Mouse (Mus musculus) B cell, adult 62 days (primary cell): ENCODE measurements around the gene Gm43552. TPM values are rescaled to one million over a fixed set of nuclear protein-coding genes. Genes with fewer than 3 reads are reported as not detected.

Source experiments
- total RNA-seq: library from RNA; stranded (reverse); gene quantifications from 4 replicates; pipeline ENCODE4 v1.2.4, GENCODE M21; 2023

Gm43552 gene
- total RNA-seq: 8.2 TPM in 1 of 4 replicates, not detected in the others

DNA sequence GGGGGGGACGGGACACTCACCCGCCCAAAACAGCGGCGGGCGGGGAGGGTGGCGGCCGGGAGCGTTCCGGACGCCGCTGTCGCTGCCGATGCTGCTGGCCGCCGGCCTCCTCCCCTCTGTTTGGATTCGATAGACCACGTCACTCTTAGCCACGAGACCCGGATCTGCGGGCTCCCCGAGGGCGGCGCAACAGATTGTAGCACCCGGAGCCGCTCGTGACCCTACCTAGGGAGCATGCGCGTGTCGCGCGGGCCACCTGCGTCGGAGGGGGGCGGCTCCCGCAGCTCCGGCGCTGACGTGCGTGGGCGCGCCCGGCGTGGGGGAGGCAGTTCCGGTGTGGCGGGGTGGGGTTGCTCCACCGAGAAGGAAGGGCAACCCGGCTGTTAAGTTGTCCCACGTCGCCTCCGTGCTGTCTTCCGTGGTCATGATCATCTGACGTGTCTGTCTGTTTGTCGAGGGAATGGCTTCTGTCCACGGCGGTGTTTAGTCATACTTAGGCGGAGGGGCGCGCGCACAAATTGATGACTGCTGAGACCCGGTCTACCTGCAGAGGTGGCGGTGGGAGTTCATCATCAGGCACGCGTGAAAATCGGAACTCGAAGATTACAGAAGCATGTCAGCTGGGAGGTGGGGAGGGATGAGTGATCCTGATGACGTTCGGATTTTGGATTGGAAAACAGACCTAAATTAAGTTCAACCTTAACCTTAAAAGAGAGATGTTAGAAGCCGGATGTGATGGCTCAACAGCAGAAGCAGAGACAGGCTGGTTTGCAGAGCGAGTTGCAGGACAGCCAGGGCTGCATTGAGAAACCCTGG is at the start of gene Gm43552:
Gene Gm43552 (minus strand): TSS at position 118 of the 816 bp plus-strand sequence.

GRCm38 (mm10) chr5:65536751-65537419 is 44.3 kb upstream of the Gm43552 start, which contains the start of the genes Smim14 and Ube2k:
TSS of gene Smim14 (minus strand) at chr5:65537184.
TSS of gene Ube2k (plus strand) at chr5:65537233.

DNA sequence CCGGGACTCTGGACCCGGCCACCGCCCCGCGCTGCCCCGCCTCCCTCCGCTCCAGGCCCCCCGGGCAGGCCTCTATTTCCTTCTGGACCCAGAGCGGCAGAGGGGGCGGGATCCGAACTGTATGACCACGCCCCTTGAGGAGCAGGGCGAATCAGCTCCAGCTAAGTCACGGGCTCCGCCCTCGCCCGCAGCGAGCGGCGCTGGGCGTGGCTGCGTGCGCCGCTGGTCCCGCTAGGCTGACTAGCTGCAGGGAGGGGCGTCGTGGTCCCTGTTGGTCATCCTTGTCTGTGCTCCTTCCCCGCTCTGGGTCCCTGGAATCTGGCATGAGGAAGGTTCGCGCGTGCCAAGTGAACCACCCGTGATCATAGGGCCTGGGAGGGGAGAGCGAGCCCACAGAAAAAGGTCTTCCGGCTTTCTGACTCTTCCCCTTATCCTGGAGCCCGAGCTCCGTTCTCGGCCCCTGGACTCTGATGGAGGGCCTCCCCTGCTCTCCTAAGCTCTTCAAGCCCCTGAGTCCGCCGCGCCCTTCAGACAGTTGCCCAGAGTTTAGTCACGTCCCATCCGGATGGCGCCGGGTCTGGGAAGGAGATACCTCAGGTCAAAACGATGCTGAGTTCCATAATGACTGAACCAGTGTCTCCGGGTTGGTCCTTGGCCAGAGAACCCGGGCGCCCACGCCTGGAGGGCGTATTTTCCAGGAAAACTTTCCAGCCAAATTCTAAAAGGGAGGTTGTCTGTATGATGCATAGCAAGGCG is 56.6 kb downstream of the Gm43552 start, which contains the start of gene Ugdh:
Gene Ugdh (minus strand): TSS at position 144 of the 756 bp plus-strand sequence.

GRCm38 (mm10) chr5:65390648-65391644 is 101.7 kb downstream of the Gm43552 start, which contains the start of the genes Rpl9 and Lias:
TSS of gene Rpl9 (minus strand) at chr5:65391444.
TSS of gene Lias (plus strand) at chr5:65391497.

Other genes with a start within 250 kb of the Gm43552 start
- gene Rfc1, start 157.2 kb downstream of the Gm43552 start, total RNA-seq: 79.2 to 93.3 TPM (median 87.3 TPM) in 4 replicates
- not detected in 4 replicates for gene Klb, start 144.5 kb downstream of the Gm43552 start, total RNA-seq
- gene Rpl9, start 101.4 kb downstream of the Gm43552 start, total RNA-seq: 1,968 to 2,272 TPM (median 2,213 TPM) in 4 replicates
- 33.9 to 37.2 TPM (median 35.8 TPM) in 4 replicates for gene Lias, start 101.3 kb downstream of the Gm43552 start, total RNA-seq
- 20.2 to 27.4 TPM (median 22.3 TPM) in 4 replicates for gene Ugdh, start 56.9 kb downstream of the Gm43552 start, total RNA-seq
- 354 to 405 TPM (median 379 TPM) in 4 replicates for gene Smim14, start 44.4 kb upstream of the Gm43552 start, total RNA-seq
- gene Ube2k, start 44.4 kb upstream of the Gm43552 start, total RNA-seq: 68.0 to 71.4 TPM (median 68.6 TPM) in 4 replicates
- 253 to 296 TPM (median 279 TPM) in 4 replicates for gene Pds5a, start 205.4 kb upstream of the Gm43552 start, total RNA-seq